Mouse (Mus musculus) small intestine, adult 2 months (tissue): ENCODE data around the gene Adipor1.

Experiments
- CTCF ChIP-seq: fragments of 200-500 bp; IDR thresholded peaks from 2 replicates; pipeline ENCODE4 v1.5.1; 2012; ENCODE audit warnings: low read depth, mild to moderate bottlenecking, control low read depth, inconsistent platforms, low read length, moderate library complexity, mixed read lengths; ENCODE audit not compliant: insufficient replicate concordance, insufficient read length; ENCODE audit errors: extremely low read depth
- POLR2A ChIP-seq: fragments of 200-500 bp; IDR thresholded peaks from 2 replicates; pipeline ENCODE4 v1.6.1; 2012; ENCODE audit warnings: low read depth, mild to moderate bottlenecking, control low read depth, inconsistent platforms, low read length, moderate library complexity

DNA sequence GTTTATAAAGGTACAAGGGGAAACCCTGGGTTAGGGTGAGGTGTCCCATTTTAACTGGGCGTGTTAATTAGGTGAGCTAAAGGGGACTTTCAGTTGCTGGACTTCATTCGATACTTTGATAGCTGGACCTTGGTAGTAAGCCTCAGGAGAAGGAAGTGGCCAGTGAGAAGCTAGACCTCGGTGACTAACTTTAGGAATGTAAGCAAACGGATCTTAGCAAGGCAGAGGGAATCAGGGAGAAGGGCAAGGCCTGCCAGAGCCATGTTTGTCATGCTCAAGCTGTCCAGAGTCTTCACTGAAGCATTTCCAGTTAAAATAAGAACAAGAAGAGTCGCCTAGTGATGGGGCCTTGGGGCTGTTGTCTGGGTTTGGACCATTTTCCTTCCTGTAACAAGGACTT is 49.7 kb upstream of the Adipor1 start:
- TF ChIP-seq POLR2A (no peak), CTCF (no peak)
